Mouse (Mus musculus) ZHBTc4 (cell line): ENCODE data around the gene Ctbp2.

ENCODE experiments used
- DNase-seq: peaks from one replicate; pipeline ENCODE4 v3.0.0-alpha.2; 2011; ENCODE audit warnings: low read depth, low spot score

The Ctbp2 gene

GRCm38 (mm10) chr7:133041784-133042183 is 82.4 kb downstream of the Ctbp2 start:
- peak; percentile 78 for DNase-seq

GRCm38 (mm10) chr7:133040688-133041345 is 83.3 kb downstream of the Ctbp2 start:
- DNase-seq, result peak; percentile 87

GRCm38 (mm10) chr7:133039556-133040255 is 84.4 kb downstream of the Ctbp2 start:
- DNase-seq, result no peak

GRCm38 (mm10) chr7:133037618-133038017 is 86.5 kb downstream of the Ctbp2 start:
- DNase-seq, result no peak

GRCm38 (mm10) chr7:133037217-133037616 is 86.9 kb downstream of the Ctbp2 start:
- DNase-seq, result no peak

GRCm38 (mm10) chr7:133035901-133036300 is 88.3 kb downstream of the Ctbp2 start:
- DNase-seq, result no peak

- peak; percentile 84 for DNase-seq
These were observed 91.5 kb downstream of the Ctbp2 start for GRCm38 (mm10) chr7:133032589-133033203.

- DNase-seq, result peak; percentile 55
These were observed 94.6 kb downstream of the Ctbp2 start for GRCm38 (mm10) chr7:133029496-133030047.

GRCm38 (mm10) chr7:133029004-133029403 is 95.2 kb downstream of the Ctbp2 start:
- no peak for DNase-seq

- no peak for DNase-seq
These were observed 96.2 kb downstream of the Ctbp2 start for GRCm38 (mm10) chr7:133027930-133028329.

GRCm38 (mm10) chr7:133024694-133025093 is 99.5 kb downstream of the Ctbp2 start:
- peak; percentile 68 for DNase-seq

GRCm38 (mm10) chr7:133019481-133020020 is 104.6 kb downstream of the Ctbp2 start:
- DNase-seq, result peak; percentile 48

GRCm38 (mm10) chr7:133018961-133019360 is 105.2 kb downstream of the Ctbp2 start:
- no peak for DNase-seq

GRCm38 (mm10) chr7:133015416-133016070 is 108.6 kb downstream of the Ctbp2 start:
- no peak for DNase-seq

- DNase-seq, result no peak
These were observed 109.5 kb downstream of the Ctbp2 start for GRCm38 (mm10) chr7:133014631-133015030.

GRCm38 (mm10) chr7:133013923-133014322 is 110.2 kb downstream of the Ctbp2 start:
- DNase-seq, result no peak

- no peak for DNase-seq
These were observed 111.4 kb downstream of the Ctbp2 start for GRCm38 (mm10) chr7:133012637-133013366.

GRCm38 (mm10) chr7:133011611-133012010 is 112.5 kb downstream of the Ctbp2 start:
- no peak for DNase-seq

GRCm38 (mm10) chr7:133011191-133011590 is 113.0 kb downstream of the Ctbp2 start:
- DNase-seq, result no peak

GRCm38 (mm10) chr7:133010477-133010876 is 113.7 kb downstream of the Ctbp2 start:
- no peak for DNase-seq

GRCm38 (mm10) chr7:133009676-133010075 is 114.5 kb downstream of the Ctbp2 start:
- DNase-seq, result no peak
